Mouse (Mus musculus) testis, adult 2 months (tissue): ENCODE measurements around the gene Bphl. TPM values are rescaled to one million over a fixed set of nuclear protein-coding genes. Genes with fewer than 3 reads are reported as not detected.
"Not testable (repeated sequence)": the region's sequence is repeated elsewhere in the genome, so short reads cannot be mapped to it uniquely, and the experiment has no call there.

ENCODE experiments used
- H3K27ac ChIP-seq: fragments of 200-500 bp; 2 replicates; pipeline ENCODE4 v1.5.1; 2012; ENCODE audit warnings: low read depth, low read length; ENCODE audit not compliant: control insufficient read depth, insufficient read depth
- H3K27me3 ChIP-seq: fragments of 200-500 bp; 2 replicates; pipeline ENCODE4 v1.6.1; 2012; ENCODE audit warnings: mild to moderate bottlenecking, low read length, moderate library complexity; ENCODE audit not compliant: control insufficient read depth, insufficient read depth
- H3K36me3 ChIP-seq: fragments of 200-500 bp; 2 replicates; pipeline ENCODE4 v1.6.1; 2012; ENCODE audit warnings: mild to moderate bottlenecking, low read length; ENCODE audit not compliant: control insufficient read depth, insufficient read depth
- H3K4me1 ChIP-seq: fragments of 200-500 bp; 2 replicates; pipeline ENCODE4 v1.6.1; 2012; ENCODE audit warnings: low read length; ENCODE audit not compliant: control insufficient read depth, insufficient read depth
- H3K4me3 ChIP-seq: fragments of 200-500 bp; 2 replicates; pipeline ENCODE4 v1.5.1; 2012; ENCODE audit warnings: low read depth, mild to moderate bottlenecking, low read length, moderate library complexity, mixed read lengths; ENCODE audit not compliant: control insufficient read depth
- CTCF ChIP-seq: fragments of 200-500 bp; IDR thresholded peaks from 2 replicates; pipeline ENCODE4 v1.5.1; 2012; ENCODE audit warnings: low read depth, mild to moderate bottlenecking, inconsistent platforms, low read length, moderate library complexity; ENCODE audit not compliant: control insufficient read depth, insufficient read depth, insufficient replicate concordance
- POLR2A ChIP-seq: fragments of 200-500 bp; IDR thresholded peaks from 2 replicates; pipeline ENCODE4 v1.6.1; 2012; ENCODE audit warnings: low read depth, mild to moderate bottlenecking, inconsistent platforms, low read length, moderate library complexity; ENCODE audit not compliant: control insufficient read depth
- polyA plus RNA-seq: library from polyadenylated mRNA; depleted of rRNA; stranded (reverse); fragments of >200 nt; gene quantifications from 2 replicates; pipeline ENCODE4 v1.2.3, GENCODE M21; 2012

The Bphl gene
- polyA plus RNA-seq, 1 experiment: 12.3 TPM

DNA sequence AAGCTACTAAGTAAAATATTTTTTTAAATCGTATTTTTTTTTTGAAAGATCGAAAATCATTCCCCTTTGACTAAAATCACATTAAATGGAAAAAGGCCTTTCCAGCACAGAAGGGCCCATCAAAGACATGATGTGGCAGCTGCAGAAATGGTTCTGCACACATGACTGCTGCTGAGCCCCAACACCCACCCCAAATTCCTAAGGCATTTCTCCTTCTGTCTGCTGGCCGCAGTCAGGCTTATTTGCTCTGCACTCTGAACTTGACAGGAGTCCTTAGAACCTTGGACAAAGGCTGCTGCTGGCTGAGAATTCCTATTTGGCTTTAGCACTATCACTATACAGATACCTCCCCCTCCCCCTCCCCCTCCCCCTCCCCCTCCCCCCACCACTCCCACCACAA, 35.5 kb downstream of the Bphl start:
- Histone ChIP-seq H3K36me3 (no peaks in the 10 kb centered on the region), H3K27ac (no peak overlapping the region), H3K27me3 (peaks cover 2% of the 10 kb centered on the region; the same call in 1 of the 2 replicates), H3K4me3 (no peak overlapping the region), H3K4me1 (peaks cover 14% of the 10 kb centered on the region)
- TF ChIP-seq CTCF: no peak

DNA sequence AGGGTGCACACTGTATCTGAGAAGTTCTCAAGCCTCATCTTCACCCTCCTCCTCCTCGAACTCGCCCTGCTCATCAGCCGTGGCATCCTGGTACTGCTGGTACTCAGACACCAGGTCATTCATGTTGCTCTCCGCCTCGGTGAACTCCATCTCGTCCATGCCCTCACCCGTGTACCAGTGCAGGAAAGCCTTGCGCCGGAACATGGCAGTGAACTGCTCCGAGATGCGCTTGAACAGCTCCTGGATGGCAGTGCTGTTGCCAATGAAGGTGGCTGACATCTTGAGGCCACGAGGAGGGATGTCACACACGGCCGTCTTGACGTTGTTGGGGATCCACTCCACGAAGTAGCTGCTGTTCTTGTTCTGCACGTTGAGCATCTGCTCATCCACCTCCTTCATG, 37.0 kb downstream of the Bphl start:
- peaks cover 19% of the 10 kb centered on the region for H3K4me1 ChIP-seq
- not testable (repeated sequence) for H3K27ac ChIP-seq, H3K4me3 ChIP-seq, H3K27me3 ChIP-seq, H3K36me3 ChIP-seq

DNA sequence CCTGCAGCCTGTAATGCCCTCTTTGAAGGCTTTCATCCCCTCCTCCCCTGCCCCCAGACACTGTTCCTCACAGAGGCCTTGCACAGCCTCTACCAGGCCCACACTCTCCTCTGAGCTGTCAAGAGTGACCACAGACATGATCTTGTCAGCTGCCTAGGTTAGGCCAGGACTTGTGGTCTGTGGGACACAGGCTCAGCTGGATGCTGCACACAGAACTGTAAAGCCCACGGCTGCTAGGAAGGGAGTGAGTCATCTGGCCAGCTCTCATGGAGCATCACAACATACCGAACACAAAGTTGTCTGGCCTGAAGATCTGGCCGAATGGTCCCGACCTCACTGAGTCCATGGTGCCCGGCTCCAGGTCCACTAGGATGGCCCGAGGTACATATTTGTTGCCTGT, 38.5 kb downstream of the Bphl start:
- not testable (repeated sequence) for H3K27me3 ChIP-seq, H3K36me3 ChIP-seq, H3K4me3 ChIP-seq, H3K27ac ChIP-seq
- H3K4me1 ChIP-seq: peaks cover 19% of the 10 kb centered on the region

DNA sequence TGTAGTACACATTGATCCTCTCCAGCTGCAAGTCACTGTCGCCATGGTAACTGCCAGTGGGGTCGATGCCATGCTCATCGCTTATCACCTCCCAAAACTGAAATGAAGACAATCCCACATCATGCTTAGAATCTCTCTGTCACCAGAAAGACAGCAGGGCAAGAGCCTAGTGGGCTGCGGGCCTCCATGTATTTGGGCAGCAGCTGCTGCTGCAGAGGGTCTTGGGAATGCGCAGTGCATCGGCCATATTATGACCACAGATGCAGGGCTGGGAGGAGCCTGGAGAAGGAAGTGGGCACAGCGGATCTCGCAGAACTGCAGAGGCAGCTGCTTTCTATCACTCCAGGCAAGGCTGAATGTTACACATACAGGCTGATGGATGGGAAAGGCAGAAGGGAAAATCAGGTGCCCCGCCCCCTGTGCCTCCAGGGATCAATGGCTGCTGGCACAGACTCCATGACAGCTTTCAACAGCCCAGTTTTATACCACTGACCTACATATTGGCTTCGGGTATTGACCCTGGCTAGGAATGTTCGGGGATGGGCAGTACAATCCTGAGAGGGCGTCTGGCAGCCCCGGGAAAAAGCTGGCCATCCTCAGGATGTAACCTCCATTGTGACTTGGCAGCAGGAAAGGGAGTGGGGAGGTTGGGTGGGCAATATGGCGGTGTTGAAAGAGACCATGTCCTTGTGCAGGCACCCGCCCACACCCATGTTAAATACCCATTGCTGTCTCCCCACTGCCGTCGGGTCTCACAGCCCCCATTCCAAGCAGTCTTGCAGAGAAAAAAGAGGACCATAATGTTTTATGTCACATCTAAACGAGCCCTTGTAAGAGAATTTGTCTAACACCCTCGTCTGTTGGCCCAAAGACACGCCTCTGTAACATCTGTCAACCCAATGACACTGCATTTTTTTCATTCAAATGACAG, 39.4 kb downstream of the Bphl start:
- TF ChIP-seq POLR2A: no peak
- TF ChIP-seq CTCF: no peak
- Histone ChIP-seq H3K27ac (no peak overlapping the region), H3K36me3 (no peaks in the 10 kb centered on the region), H3K27me3 (peaks cover 2% of the 10 kb centered on the region; the same call in 1 of the 2 replicates), H3K4me3 (peak overlapping the region; percentile 58), H3K4me1 (peaks cover 19% of the 10 kb centered on the region)

GRCm38 (mm10) chr13:34077492-34078271, 40.3 kb downstream of the Bphl start, which contains the start of gene Tubb2a:
TSS of gene Tubb2a (minus strand) at chr13:34078007.
- H3K4me3 ChIP-seq: peak within 1 kb of the TSS; percentile 90
- peak within 1 kb of the TSS; percentile 25; the same call in 1 of the 2 replicates for H3K27ac ChIP-seq
- no peaks in the 10 kb centered on the region for H3K36me3 ChIP-seq
- peaks cover 2% of the 10 kb centered on the region; the same call in 1 of the 2 replicates for H3K27me3 ChIP-seq
- TF ChIP-seq POLR2A (peak; percentile 88), CTCF (peak; percentile 9; the same call in 1 of the 2 replicates)
- H3K4me1 ChIP-seq: peaks cover 19% of the 10 kb centered on the region

DNA sequence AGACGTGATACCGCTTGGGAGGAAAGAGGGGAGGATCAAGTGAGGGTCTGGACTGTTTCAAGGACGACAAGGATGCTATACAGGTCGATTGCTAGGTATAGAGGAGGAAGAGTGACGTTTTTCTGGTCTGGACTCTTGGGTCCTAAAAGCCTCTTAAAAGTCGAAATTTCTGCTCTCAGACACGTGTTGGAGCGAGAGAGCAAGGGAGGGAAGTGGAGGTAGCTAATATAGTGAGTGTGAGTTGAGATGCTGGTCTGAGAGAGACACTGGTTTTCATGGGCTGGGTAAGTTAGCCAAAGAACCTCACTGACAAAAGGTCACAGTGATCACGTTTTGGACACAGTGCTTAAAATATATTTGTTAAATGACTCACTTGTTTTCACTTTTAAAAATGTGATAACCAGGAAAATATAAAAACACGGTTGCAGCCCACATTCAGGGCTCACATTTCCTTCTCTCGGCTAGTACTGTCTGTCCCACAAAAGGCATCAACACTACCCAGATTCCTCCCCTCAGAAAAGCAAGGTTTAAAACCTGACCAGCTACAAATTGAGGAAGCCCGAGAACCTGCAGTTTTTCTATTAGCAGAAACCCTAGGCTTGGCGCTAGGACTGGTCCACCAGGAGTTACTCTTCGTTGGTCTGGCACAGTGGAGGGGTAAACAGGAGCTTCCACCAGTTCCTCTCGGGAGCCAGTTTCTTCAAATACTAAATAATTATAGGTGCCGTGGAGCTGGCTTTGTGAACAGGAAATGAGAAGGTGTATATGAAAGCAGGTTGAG, 41.3 kb downstream of the Bphl start:
- Histone ChIP-seq H3K36me3 (no peaks in the 10 kb centered on the region), H3K27ac (no peak overlapping the region), H3K4me3 (peak overlapping the region; percentile 90), H3K27me3 (peaks cover 2% of the 10 kb centered on the region; the same call in 1 of the 2 replicates), H3K4me1 (peaks cover 19% of the 10 kb centered on the region)
- TF ChIP-seq POLR2A (no peak), CTCF (no peak)

GRCm38 (mm10) chr13:34079801-34080200, 42.4 kb downstream of the Bphl start:
- Histone ChIP-seq H3K36me3 (no peaks in the 10 kb centered on the region), H3K27ac (no peak overlapping the region), H3K27me3 (peaks cover 2% of the 10 kb centered on the region; the same call in 1 of the 2 replicates), H3K4me3 (no peak overlapping the region), H3K4me1 (peaks cover 19% of the 10 kb centered on the region)
- TF ChIP-seq POLR2A (no peak), CTCF (no peak)
